Mouse (Mus musculus) cerebellum, adult 9-10 months (tissue): ENCODE measurements at regions not wholly inside any gene's neighbourhood (a gene's known extent, or its start where the extent isn't known, plus 50 kb on each side); places are given as distances from the start of the nearest gene placed in this dataset.

Source experiments
- DNase-seq: peaks from one replicate; pipeline ENCODE4 v3.0.0; 2022

GRCm38 (mm10) chr14:73978694-73979093 lies 317.7 kb downstream of the Gm21750 start:
- DNase-seq = no peak

GRCm38 (mm10) chr14:73996229-73996628 lies 335.2 kb downstream of the Gm21750 start:
- no peak for DNase-seq

- DNase-seq = no peak
Observed at GRCm38 (mm10) chr14:73997796-73998195, 336.8 kb downstream of the Gm21750 start.

- DNase-seq = no peak
Observed at GRCm38 (mm10) chr14:73999409-73999909, 338.4 kb downstream of the Gm21750 start.

GRCm38 (mm10) chr14:74006911-74007310 lies 345.9 kb downstream of the Gm21750 start:
- DNase-seq = no peak

- DNase-seq = no peak
Observed at GRCm38 (mm10) chr14:74011555-74011954, 350.5 kb downstream of the Gm21750 start.

- no peak for DNase-seq
Observed at GRCm38 (mm10) chr14:74019421-74019820, 358.4 kb downstream of the Gm21750 start.

- DNase-seq = no peak
Observed at GRCm38 (mm10) chr14:74047009-74047694, 386.1 kb downstream of the Gm21750 start.

- DNase-seq = no peak
Observed at GRCm38 (mm10) chr14:74047695-74048280, 386.8 kb downstream of the Gm21750 start.

- no peak for DNase-seq
Observed at GRCm38 (mm10) chr14:74048386-74048785, 387.4 kb downstream of the Gm21750 start.

GRCm38 (mm10) chr14:74066051-74066450 lies 405.0 kb downstream of the Gm21750 start:
- DNase-seq = no peak

GRCm38 (mm10) chr14:74093016-74093415 lies 432.0 kb downstream of the Gm21750 start:
- no peak for DNase-seq

GRCm38 (mm10) chr14:74099696-74100095 lies 438.7 kb downstream of the Gm21750 start:
- DNase-seq = no peak

GRCm38 (mm10) chr14:74112603-74113002 lies 451.6 kb downstream of the Gm21750 start:
- DNase-seq = no peak

- DNase-seq = no peak
Observed at GRCm38 (mm10) chr14:74113116-74113515, 452.1 kb downstream of the Gm21750 start.

GRCm38 (mm10) chr14:74113556-74113955 lies 452.5 kb downstream of the Gm21750 start:
- no peak for DNase-seq

- no peak for DNase-seq
Observed at GRCm38 (mm10) chr14:74117686-74118085, 456.7 kb downstream of the Gm21750 start.

GRCm38 (mm10) chr14:74145202-74145700 lies 484.2 kb downstream of the Gm21750 start:
- DNase-seq = no peak

- DNase-seq = no peak
Observed at GRCm38 (mm10) chr14:74166221-74166620, 474.4 kb upstream of the Htr2a start.

- DNase-seq = no peak
Observed at GRCm38 (mm10) chr14:74169131-74169875, 471.3 kb upstream of the Htr2a start.

- DNase-seq = no peak
Observed at GRCm38 (mm10) chr14:74180066-74180465, 460.6 kb upstream of the Htr2a start.

GRCm38 (mm10) chr14:74182996-74183395 lies 457.6 kb upstream of the Htr2a start:
- no peak for DNase-seq

GRCm38 (mm10) chr14:74201710-74202109 lies 438.9 kb upstream of the Htr2a start:
- no peak for DNase-seq

- no peak for DNase-seq
Observed at GRCm38 (mm10) chr14:74205011-74205410, 435.6 kb upstream of the Htr2a start.
